Mouse (Mus musculus): ENCODE data around the gene Myrip.

DNA sequence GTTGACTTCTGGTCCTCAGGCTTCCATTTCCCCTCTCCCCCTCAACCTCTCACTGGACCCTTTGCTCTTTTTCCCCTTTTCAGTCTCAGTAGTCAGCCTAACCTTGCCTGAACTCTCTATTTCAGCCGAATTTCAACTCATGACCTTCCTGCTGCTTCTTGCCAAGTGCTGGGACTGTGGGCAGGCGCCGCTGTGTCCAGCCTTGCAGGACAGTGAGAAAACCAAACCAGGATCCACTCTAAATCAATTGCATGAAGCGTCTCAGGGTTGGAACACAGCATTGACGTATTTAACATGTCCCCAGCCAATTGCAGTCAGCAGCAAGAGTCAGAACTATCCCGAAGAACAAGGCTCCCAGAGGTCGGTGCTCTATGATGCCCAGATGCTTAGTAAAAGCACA, 26.1 kb upstream of the Myrip start:
- no peak for TF ChIP-seq GATA1 (IDR thresholded peaks at IDR 0.05; ENCODE audit: borderline replicate concordance, low read length)
- no peak for TF ChIP-seq CTCF (IDR thresholded peaks at IDR 0.05; ENCODE audit: low read depth, low read length)
- TF ChIP-seq TAL1 (conservative IDR thresholded peaks at IDR 0.05; ENCODE audit: low read depth, low read length), result no peak
- TF ChIP-seq GATA2 (IDR thresholded peaks at IDR 0.05; ENCODE audit: borderline replicate concordance, low read depth, low read length), result no peak
